Mouse (Mus musculus): ENCODE data around the gene Osbpl3. TPM values are rescaled to one million over a fixed set of nuclear protein-coding genes. Genes with fewer than 3 reads are reported as not detected.

Gene Osbpl3
- total and polyA plus RNA-seq, 2 experiments from 2014 or later: 3.6 to 5.6 TPM

- no peak overlapping the region for H3K4me2 ChIP-seq (ENCODE audit: low read depth, low read length)
- H3K4me1 ChIP-seq (ENCODE audit: insufficient read depth, low read length): no peaks in the 10 kb centered on the region
- H3K27me3 ChIP-seq (ENCODE audit: insufficient read depth, low read length): no peaks in the 10 kb centered on the region
- no peak for TF ChIP-seq CTCF (IDR thresholded peaks at IDR 0.05; ENCODE audit: low read depth)
- ATAC-seq: no peak
- H3K9ac ChIP-seq (replicated peaks; ENCODE audit: low read length): no peak overlapping the region
- no peak overlapping the region for H3K4me3 ChIP-seq (ENCODE audit: low read length)
- H3K9me3 ChIP-seq (ENCODE audit: low read length): no peaks in the 10 kb centered on the region
- no peak for DNase-seq (ENCODE audit: low spot score)
- WGBS: 73% methylated on average over 12 of the region's 12 CpGs
- H3K27ac ChIP-seq: no peak overlapping the region
- H3K36me3 ChIP-seq (ENCODE audit: insufficient read depth, low read length): no peaks in the 10 kb centered on the region
These were observed 141.5 kb downstream of the Osbpl3 start for GRCm38 (mm10) chr6:50314406-50315071.

GRCm38 (mm10) chr6:50312647-50313046, 143.4 kb downstream of the Osbpl3 start:
- Histone ChIP-seq H3K9ac (replicated peaks; ENCODE audit: low read length) (no peak overlapping the region), H3K27ac (no peak overlapping the region), H3K4me2 (ENCODE audit: low read depth, low read length) (no peak overlapping the region), H3K4me3 (ENCODE audit: low read length) (no peak overlapping the region), H3K27me3 (ENCODE audit: insufficient read depth, low read length) (no peaks in the 10 kb centered on the region), H3K9me3 (ENCODE audit: low read length) (no peaks in the 10 kb centered on the region), H3K36me3 (ENCODE audit: insufficient read depth, low read length) (no peaks in the 10 kb centered on the region), H3K4me1 (ENCODE audit: insufficient read depth, low read length) (no peaks in the 10 kb centered on the region)
- peak; percentile 94 for TF ChIP-seq CTCF (IDR thresholded peaks at IDR 0.05; ENCODE audit: low read depth)
- ATAC-seq (peak; percentile 69), DNase-seq (ENCODE audit: low spot score) (peak; percentile 85)
- 57% methylated on average over 4 of the region's 4 CpGs for WGBS

GRCm38 (mm10) chr6:50309019-50309418, 147.0 kb downstream of the Osbpl3 start:
- 0 out of 2 replicates have a peak, but pooled peaks have one; percentile 57 for ATAC-seq
- TF ChIP-seq CTCF (IDR thresholded peaks at IDR 0.05; ENCODE audit: low read depth): peak; percentile 79

GRCm38 (mm10) chr6:50306625-50307024, 149.4 kb downstream of the Osbpl3 start:
- WGBS: 82% methylated on average over 4 of the region's 4 CpGs

More at GRCm38 (mm10) chr6:50309019-50309418, 147.0 kb downstream of the Osbpl3 start:
- Histone ChIP-seq H3K27me3 (ENCODE audit: insufficient read depth, low read length) (no peaks in the 10 kb centered on the region), H3K9ac (replicated peaks; ENCODE audit: low read length) (no peak overlapping the region), H3K36me3 (ENCODE audit: insufficient read depth, low read length) (no peaks in the 10 kb centered on the region), H3K9me3 (ENCODE audit: low read length) (no peaks in the 10 kb centered on the region), H3K4me3 (ENCODE audit: low read length) (no peak overlapping the region), H3K4me1 (ENCODE audit: insufficient read depth, low read length) (no peaks in the 10 kb centered on the region), H3K4me2 (ENCODE audit: low read depth, low read length) (no peak overlapping the region), H3K27ac (no peak overlapping the region)
- peak; percentile 82 for DNase-seq (ENCODE audit: low spot score)
- 33% methylated on average over 6 of the region's 6 CpGs for WGBS

GRCm38 (mm10) chr6:50304949-50305491, 151.0 kb downstream of the Osbpl3 start:
- 0 out of 2 replicates have a peak, but pooled peaks have one; percentile 45 for ATAC-seq
- TF ChIP-seq CTCF (IDR thresholded peaks at IDR 0.05; ENCODE audit: low read depth): peak; percentile 95

More at GRCm38 (mm10) chr6:50306625-50307024, 149.4 kb downstream of the Osbpl3 start:
- ATAC-seq (no peak), DNase-seq (ENCODE audit: low spot score) (no peak)
- TF ChIP-seq CTCF (IDR thresholded peaks at IDR 0.05; ENCODE audit: low read depth): no peak
- Histone ChIP-seq H3K27ac (no peak overlapping the region), H3K9me3 (ENCODE audit: low read length) (no peaks in the 10 kb centered on the region), H3K4me2 (ENCODE audit: low read depth, low read length) (no peak overlapping the region), H3K27me3 (ENCODE audit: insufficient read depth, low read length) (no peaks in the 10 kb centered on the region), H3K4me1 (ENCODE audit: insufficient read depth, low read length) (no peaks in the 10 kb centered on the region), H3K36me3 (ENCODE audit: insufficient read depth, low read length) (no peaks in the 10 kb centered on the region), H3K4me3 (ENCODE audit: low read length) (no peak overlapping the region), H3K9ac (replicated peaks; ENCODE audit: low read length) (no peak overlapping the region)

GRCm38 (mm10) chr6:50301121-50301520, 154.9 kb downstream of the Osbpl3 start:
- Histone ChIP-seq H3K9ac (replicated peaks; ENCODE audit: low read length) (no peak overlapping the region), H3K4me3 (ENCODE audit: low read length) (no peak overlapping the region), H3K27ac (no peak overlapping the region), H3K27me3 (ENCODE audit: insufficient read depth, low read length) (no peaks in the 10 kb centered on the region), H3K4me2 (ENCODE audit: low read depth, low read length) (no peak overlapping the region), H3K36me3 (ENCODE audit: insufficient read depth, low read length) (no peaks in the 10 kb centered on the region), H3K9me3 (ENCODE audit: low read length) (no peaks in the 10 kb centered on the region), H3K4me1 (ENCODE audit: insufficient read depth, low read length) (no peaks in the 10 kb centered on the region)
- TF ChIP-seq CTCF (IDR thresholded peaks at IDR 0.05; ENCODE audit: low read depth): no peak
- 51% methylated on average over 7 of the region's 7 CpGs for WGBS
- DNase-seq (ENCODE audit: low spot score): no peak
- no peak for ATAC-seq

More at GRCm38 (mm10) chr6:50304949-50305491, 151.0 kb downstream of the Osbpl3 start:
- Histone ChIP-seq H3K4me2 (ENCODE audit: low read depth, low read length) (no peak overlapping the region), H3K27me3 (ENCODE audit: insufficient read depth, low read length) (no peaks in the 10 kb centered on the region), H3K4me1 (ENCODE audit: insufficient read depth, low read length) (no peaks in the 10 kb centered on the region), H3K36me3 (ENCODE audit: insufficient read depth, low read length) (no peaks in the 10 kb centered on the region), H3K9ac (replicated peaks; ENCODE audit: low read length) (no peak overlapping the region), H3K27ac (no peak overlapping the region), H3K9me3 (ENCODE audit: low read length) (no peaks in the 10 kb centered on the region), H3K4me3 (ENCODE audit: low read length) (no peak overlapping the region)
- 62% methylated on average over 4 of the region's 4 CpGs for WGBS
- DNase-seq (ENCODE audit: low spot score): peak; percentile 86

GRCm38 (mm10) chr6:50300622-50301021, 155.4 kb downstream of the Osbpl3 start:
- ATAC-seq: no peak
- no peak for DNase-seq (ENCODE audit: low spot score)
- Histone ChIP-seq H3K27ac (no peak overlapping the region), H3K4me1 (ENCODE audit: insufficient read depth, low read length) (no peaks in the 10 kb centered on the region), H3K36me3 (ENCODE audit: insufficient read depth, low read length) (no peaks in the 10 kb centered on the region), H3K4me3 (ENCODE audit: low read length) (no peak overlapping the region), H3K9ac (replicated peaks; ENCODE audit: low read length) (no peak overlapping the region), H3K9me3 (ENCODE audit: low read length) (no peaks in the 10 kb centered on the region), H3K27me3 (ENCODE audit: insufficient read depth, low read length) (no peaks in the 10 kb centered on the region), H3K4me2 (ENCODE audit: low read depth, low read length) (no peak overlapping the region)
- peak; percentile 40 for TF ChIP-seq CTCF (IDR thresholded peaks at IDR 0.05; ENCODE audit: low read depth)
- 46% methylated on average over 6 of the region's 6 CpGs for WGBS

All from hindbrain, postnatal 0 days (tissue).